Mouse (Mus musculus) hindbrain, embryonic 10.5 days (tissue): ENCODE measurements at regions not wholly inside any gene's neighbourhood (a gene's known extent, or its start where the extent isn't known, plus 50 kb on each side); places are given as distances from the start of the nearest gene placed in this dataset.

ENCODE experiments used
- DNase-seq: peaks from one replicate; pipeline ENCODE4 v3.0.0-alpha.2; 2017; ENCODE audit warnings: low spot score
- H3K27ac ChIP-seq: fragments of 300-500 bp; sonication (generic); 2 replicates; pipeline ENCODE4 v1.5.1; 2016; ENCODE audit warnings: mild to moderate bottlenecking, moderate library complexity
- H3K27me3 ChIP-seq: fragments of 300-500 bp; sonication (generic); 2 replicates; pipeline ENCODE4 v1.6.1; 2016; ENCODE audit warnings: mild to moderate bottlenecking; ENCODE audit not compliant: poor library complexity, insufficient read depth, severe bottlenecking
- H3K36me3 ChIP-seq: fragments of 300-500 bp; sonication (generic); 2 replicates; pipeline ENCODE4 v1.6.1; 2016; ENCODE audit warnings: mild to moderate bottlenecking, moderate library complexity
- H3K4me1 ChIP-seq: fragments of 300-500 bp; sonication (generic); replicated peaks from 2 replicates; pipeline ENCODE4 v1.6.1; 2016; ENCODE audit warnings: mild to moderate bottlenecking
- H3K4me3 ChIP-seq: fragments of 300-500 bp; sonication (generic); 2 replicates; pipeline ENCODE4 v1.5.1; 2016; ENCODE audit warnings: mild to moderate bottlenecking, moderate library complexity
- H3K9me3 ChIP-seq: fragments of 300-500 bp; sonication (generic); 2 replicates; pipeline ENCODE4 v1.6.1; 2016; ENCODE audit warnings: mild to moderate bottlenecking, moderate library complexity
- WGBS: fragments of 180-500 bp; shearing (Covaris S2); methylation state at CpG from one replicate; pipeline ENCODE4 v1.1.7; 2016; 5-methylcytosine and 5-hydroxymethylcytosine counted together

GRCm38 (mm10) chr8:49699058-49699457 lies 855.3 kb upstream of the Tenm3 start:
- no peak overlapping the region for H3K4me3 ChIP-seq
- H3K4me1 ChIP-seq: no peaks in the 10 kb centered on the region
- H3K27ac ChIP-seq: no peak overlapping the region
- no peaks in the 10 kb centered on the region for H3K27me3 ChIP-seq
- H3K36me3 ChIP-seq: no peaks in the 10 kb centered on the region
- no peak for DNase-seq
- no peaks in the 10 kb centered on the region for H3K9me3 ChIP-seq
- 78% methylated on average over 4 of the region's 4 CpGs for WGBS

- H3K9me3 ChIP-seq: no peaks in the 10 kb centered on the region
- no peak for DNase-seq
- H3K27ac ChIP-seq: no peak overlapping the region
- H3K36me3 ChIP-seq: no peaks in the 10 kb centered on the region
- no peak overlapping the region for H3K4me3 ChIP-seq
- H3K27me3 ChIP-seq: no peaks in the 10 kb centered on the region
- H3K4me1 ChIP-seq: no peaks in the 10 kb centered on the region
- WGBS: 78% methylated on average over 2 of the region's 2 CpGs
Measured at GRCm38 (mm10) chr8:49696709-49697108, 853.0 kb upstream of the Tenm3 start.
